31 mouse cellular contexts compared by ENCODE assay signal in the genomic region with DNA sequence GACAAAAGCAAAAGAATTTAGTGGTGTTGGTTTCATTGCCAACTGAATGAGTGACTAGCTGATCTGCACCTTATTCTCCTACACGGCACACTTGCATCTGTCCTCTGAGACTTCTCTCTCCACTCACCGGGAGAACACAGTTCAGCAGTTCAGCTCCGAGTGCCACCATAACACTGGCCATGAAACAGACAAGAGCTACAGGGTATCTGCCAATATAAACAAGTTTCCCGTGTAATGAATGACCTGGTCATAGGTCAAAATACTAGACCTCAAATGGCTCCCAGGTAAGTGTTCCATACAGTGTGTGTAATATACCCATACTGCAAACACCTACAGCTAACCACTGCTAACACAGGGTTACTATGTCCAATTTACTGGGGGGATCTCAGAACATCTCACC. TPM values are rescaled to one million over a fixed set of nuclear protein-coding genes. Genes with fewer than 3 reads are reported as not detected.
"Had no signal": no experiment of that assay in that cellular context is flagged by ENCODE, and none has a peak within 500 bp of the region (broad histone marks: within the 10 kb centered on the region; RNA-seq: fewer than 3 reads in every experiment).

No protein-coding gene starts in this region.

- H3K9me3 ChIP-seq: limb, embryonic 10.5 days; limb, embryonic 12.5 days; limb, embryonic 13.5 days; limb, embryonic 15.5 days; liver, embryonic 13.5 days; liver, embryonic 15.5 days; lung, embryonic 15.5 days; megakaryocyte, embryonic 14.5 days; midbrain, embryonic 10.5 days; midbrain, embryonic 12.5 days; midbrain, embryonic 13.5 days; midbrain, embryonic 15.5 days; neural tube, embryonic 12.5 days; neural tube, embryonic 13.5 days had no signal

- H3K9ac ChIP-seq: limb, embryonic 12.5 days; limb, embryonic 13.5 days; limb, embryonic 15.5 days; liver, embryonic 13.5 days; liver, embryonic 14.5 days; liver, embryonic 15.5 days; lung, embryonic 14.5 days; lung, embryonic 15.5 days; midbrain, embryonic 12.5 days; midbrain, embryonic 13.5 days; midbrain, embryonic 15.5 days; neural tube, embryonic 12.5 days; neural tube, embryonic 13.5 days had no signal

- H3K27me3 ChIP-seq: limb, embryonic 12.5 days; limb, embryonic 13.5 days; limb, embryonic 15.5 days; liver, embryonic 13.5 days; lung, embryonic 15.5 days; megakaryocyte, embryonic 14.5 days; midbrain, embryonic 12.5 days; midbrain, embryonic 13.5 days; midbrain, embryonic 15.5 days; neural tube, embryonic 12.5 days; neural tube, embryonic 13.5 days had no signal

- H3K4me2 ChIP-seq: limb, embryonic 12.5 days; limb, embryonic 13.5 days; limb, embryonic 15.5 days; liver, embryonic 11.5 days; liver, embryonic 13.5 days; liver, embryonic 15.5 days; lung, embryonic 14.5 days; lung, embryonic 15.5 days; midbrain, embryonic 12.5 days; midbrain, embryonic 13.5 days; midbrain, embryonic 15.5 days; neural tube, embryonic 12.5 days; neural tube, embryonic 13.5 days had no signal

- DNase-seq: left cerebral cortex, postnatal 4 days; liver, embryonic 13.5 days; lung, adult 18-20 months; lung, adult 2 months; lung, embryonic 14.5 days; lung, postnatal 10 days; lung, postnatal 14 days; lung, postnatal 36 days; lung, postnatal 4 days had no signal

- ATAC-seq: lung, postnatal 0 days; midbrain, embryonic 13.5 days; midbrain, embryonic 15.5 days; midbrain, embryonic 16.5 days had no signal

- H3K36me3 ChIP-seq: lung, embryonic 15.5 days had no signal

- H3K27ac ChIP-seq: left cerebral cortex, adult 2 months; limb, embryonic 10.5 days; limb, embryonic 12.5 days; limb, embryonic 13.5 days; limb, embryonic 15.5 days; liver, embryonic 13.5 days; liver, embryonic 14.5 days; liver, embryonic 15.5 days; lung, embryonic 15.5 days; macrophage; midbrain, embryonic 10.5 days; midbrain, embryonic 12.5 days; midbrain, embryonic 13.5 days; midbrain, embryonic 15.5 days; neural tube, embryonic 12.5 days; neural tube, embryonic 13.5 days had no signal

- H3K4me3 ChIP-seq: left cerebral cortex, adult 2 months; limb, embryonic 10.5 days; limb, embryonic 12.5 days; limb, embryonic 13.5 days; limb, embryonic 15.5 days; liver, embryonic 13.5 days; liver, embryonic 15.5 days; lung, embryonic 15.5 days; megakaryocyte, embryonic 14.5 days; midbrain, embryonic 10.5 days; midbrain, embryonic 12.5 days; midbrain, embryonic 13.5 days; midbrain, embryonic 15.5 days; myocyte; neural tube, embryonic 12.5 days; neural tube, embryonic 13.5 days had no signal

RNA-seq across cellular contexts. Expression of a gene that starts 35.4 kb away (rescaled TPM):
- total RNA-seq: megakaryocyte progenitor cell, adult 5-6 weeks; megakaryocyte-erythroid progenitor cell, adult 5-6 weeks had no signal
